Mouse (Mus musculus) midbrain, embryonic 16.5 days (tissue): ENCODE results near the gene Uspl1. TPM values are rescaled to one million over a fixed set of nuclear protein-coding genes. Genes with fewer than 3 reads are reported as not detected.

Experiments used
- ATAC-seq: fragments of 200-750 bp; cut with Nextera tagmentation; 2 replicates; pipeline ENCODE4 v1.8.0; 2017; ENCODE audit warnings: moderate TSS enrichment
- H3K27ac ChIP-seq: fragments of 300-500 bp; sonication (generic); 2 replicates; pipeline ENCODE4 v1.5.1; 2014; ENCODE audit warnings: mild to moderate bottlenecking, low read length, mixed read lengths
- H3K27me3 ChIP-seq: fragments of 300-500 bp; sonication (generic); 2 replicates; pipeline ENCODE4 v1.6.1; 2014; ENCODE audit warnings: low read depth, low read length, mixed read lengths; ENCODE audit not compliant: control insufficient read depth, insufficient read depth
- H3K36me3 ChIP-seq: fragments of 300-500 bp; sonication (generic); 2 replicates; pipeline ENCODE4 v1.6.1; 2014; ENCODE audit warnings: mild to moderate bottlenecking, low read length, moderate library complexity, mixed read lengths; ENCODE audit not compliant: control insufficient read depth, insufficient read depth
- H3K4me1 ChIP-seq: fragments of 300-500 bp; sonication (generic); 2 replicates; pipeline ENCODE4 v1.6.1; 2014; ENCODE audit warnings: mild to moderate bottlenecking, low read length, mixed read lengths; ENCODE audit not compliant: control insufficient read depth, insufficient read depth
- H3K4me2 ChIP-seq: fragments of 300-500 bp; sonication (generic); 2 replicates; pipeline ENCODE4 v1.6.1; 2014; ENCODE audit warnings: mild to moderate bottlenecking, low read length, mixed read lengths
- H3K4me3 ChIP-seq: fragments of 300-500 bp; sonication (generic); 2 replicates; pipeline ENCODE4 v1.5.1; 2014; ENCODE audit warnings: low read depth, mild to moderate bottlenecking, low read length, moderate library complexity, mixed read lengths
- H3K9ac ChIP-seq: fragments of 300-500 bp; sonication (generic); 2 replicates; pipeline ENCODE4 v1.6.1; 2014; ENCODE audit warnings: low read depth, low read length, mixed read lengths
- H3K9me3 ChIP-seq: fragments of 300-500 bp; sonication (generic); replicated peaks from 2 replicates; pipeline ENCODE4 v1.6.1; 2014; ENCODE audit warnings: mild to moderate bottlenecking, low read length, mixed read lengths; ENCODE audit not compliant: control insufficient read depth, poor library complexity, severe bottlenecking
- WGBS: fragments of 180-500 bp; shearing (Covaris S2); extraction: QIAGEN DNeasy Blood & Tissue Kit; methylation state at CpG from one replicate; pipeline ENCODE4 v1.1.7; 2014; 5-methylcytosine and 5-hydroxymethylcytosine counted together
- polyA plus RNA-seq: library from polyadenylated mRNA; unstranded; fragments of >200 nt; fragmentation: Nextera tagmentation; extraction: Ambion mirVana; gene quantifications from 2 replicates; pipeline ENCODE4 v1.2.1, GENCODE M21; 2015

The Uspl1 gene
- polyA plus RNA-seq, 1 experiment from 2014 or later = 53.5 TPM

DNA sequence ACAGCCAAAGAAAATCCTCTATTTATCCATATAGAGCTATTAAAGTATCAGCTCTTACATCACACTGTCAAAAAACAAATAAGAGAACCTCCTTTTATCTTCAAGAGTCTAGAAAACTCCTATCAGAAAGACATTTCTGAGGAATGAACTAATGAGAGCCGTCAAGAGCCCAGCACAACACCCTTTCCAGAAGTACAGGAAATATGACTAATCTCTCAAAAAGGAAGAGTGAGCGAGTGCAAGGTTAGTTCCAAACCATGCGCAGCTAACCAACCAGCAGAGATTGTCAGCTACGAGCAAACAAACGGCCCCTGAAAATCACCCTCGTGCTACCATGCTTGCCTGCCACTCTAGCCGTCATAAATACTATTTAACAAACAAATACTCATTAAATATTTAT is 21.3 kb upstream of the Uspl1 start:
- H3K4me3 ChIP-seq = no peak overlapping the region
- no peaks in the 10 kb centered on the region for H3K36me3 ChIP-seq
- no peaks in the 10 kb centered on the region for H3K9me3 ChIP-seq
- no peaks in the 10 kb centered on the region for H3K27me3 ChIP-seq
- no peak overlapping the region for H3K4me2 ChIP-seq
- ATAC-seq = no peak
- no peak overlapping the region for H3K27ac ChIP-seq
- no peaks in the 10 kb centered on the region for H3K4me1 ChIP-seq
- WGBS = 76% methylated on average over 7 of the region's 7 CpGs
- no peak overlapping the region for H3K9ac ChIP-seq

DNA sequence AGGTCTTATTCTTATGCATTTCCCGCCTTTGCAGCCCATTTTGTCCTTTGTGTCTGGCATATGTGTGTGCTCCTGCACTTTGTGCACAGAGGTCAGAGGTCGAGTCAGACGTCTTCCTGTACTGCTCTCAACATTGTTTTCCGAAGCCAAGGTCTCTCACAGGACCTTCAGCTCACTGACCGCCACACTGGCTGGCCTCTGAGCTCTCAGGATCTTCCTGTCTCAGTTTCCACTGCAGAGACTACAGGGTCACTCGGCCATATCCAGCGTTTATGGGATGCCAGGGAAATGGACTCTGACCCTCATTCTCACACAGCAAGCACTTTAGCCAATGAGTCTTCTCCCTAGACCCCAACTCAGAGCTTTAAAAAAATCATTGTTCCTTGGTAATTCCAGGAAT is 19.3 kb upstream of the Uspl1 start:
- no peaks in the 10 kb centered on the region for H3K27me3 ChIP-seq
- no peak overlapping the region for H3K27ac ChIP-seq
- no peak overlapping the region for H3K4me3 ChIP-seq
- no peaks in the 10 kb centered on the region for H3K9me3 ChIP-seq
- no peak for ATAC-seq
- no peak overlapping the region for H3K4me2 ChIP-seq
- H3K9ac ChIP-seq = no peak overlapping the region
- no peaks in the 10 kb centered on the region for H3K36me3 ChIP-seq
- WGBS = 58% methylated on average over 7 of the region's 7 CpGs
- H3K4me1 ChIP-seq = no peaks in the 10 kb centered on the region

DNA sequence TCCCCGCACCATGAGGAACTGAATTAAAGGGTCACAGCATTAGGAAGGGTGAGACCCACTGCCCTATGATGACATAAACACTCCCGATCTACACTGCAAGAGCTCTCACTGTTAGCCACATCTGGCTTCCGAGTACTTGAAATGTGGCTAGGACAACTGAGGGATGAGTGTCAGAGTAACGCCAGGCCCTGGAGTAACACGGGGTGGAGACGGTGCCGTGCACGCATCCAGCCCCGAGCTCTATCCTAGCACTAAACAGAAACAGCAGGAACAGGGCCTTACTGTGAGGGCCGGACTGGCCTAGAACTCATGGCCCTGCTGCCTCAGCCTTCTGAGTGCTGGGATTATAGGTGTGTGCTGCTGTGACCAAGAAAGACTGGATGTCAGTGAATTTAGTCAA is 18.1 kb upstream of the Uspl1 start:
- Histone ChIP-seq H3K27ac (no peak overlapping the region), H3K9me3 (no peaks in the 10 kb centered on the region), H3K4me2 (no peak overlapping the region), H3K27me3 (no peaks in the 10 kb centered on the region), H3K4me3 (no peak overlapping the region), H3K9ac (no peak overlapping the region), H3K4me1 (no peaks in the 10 kb centered on the region), H3K36me3 (no peaks in the 10 kb centered on the region)
- WGBS = 93% methylated on average over 10 of the region's 10 CpGs
- ATAC-seq = no peak

DNA sequence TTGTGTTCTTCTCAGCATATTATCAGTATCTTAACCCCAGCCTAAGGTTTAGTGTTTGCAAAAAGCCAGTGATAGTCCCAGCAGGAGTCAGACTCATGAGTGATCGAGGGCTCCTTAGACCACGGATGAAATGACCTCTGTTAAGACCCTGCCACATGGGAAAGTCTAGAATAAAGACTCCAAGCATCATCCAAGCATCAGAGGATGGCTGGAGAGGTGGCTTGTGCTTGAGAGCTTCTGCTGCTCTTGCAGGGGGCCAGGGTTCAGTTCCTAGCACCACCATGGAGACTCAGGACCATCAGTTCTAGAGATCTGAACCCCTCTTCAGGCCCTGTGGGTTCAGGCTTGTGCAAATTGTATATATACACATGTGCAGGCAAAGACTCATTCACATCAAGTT is 16.1 kb upstream of the Uspl1 start:
- no peak overlapping the region for H3K4me2 ChIP-seq
- no peak overlapping the region for H3K27ac ChIP-seq
- H3K9me3 ChIP-seq = no peaks in the 10 kb centered on the region
- no peak overlapping the region for H3K4me3 ChIP-seq
- no peak overlapping the region for H3K9ac ChIP-seq
- H3K4me1 ChIP-seq = no peaks in the 10 kb centered on the region
- 77% methylated on average over 2 of the region's 2 CpGs for WGBS
- H3K36me3 ChIP-seq = no peaks in the 10 kb centered on the region
- no peaks in the 10 kb centered on the region for H3K27me3 ChIP-seq
- ATAC-seq = no peak

DNA sequence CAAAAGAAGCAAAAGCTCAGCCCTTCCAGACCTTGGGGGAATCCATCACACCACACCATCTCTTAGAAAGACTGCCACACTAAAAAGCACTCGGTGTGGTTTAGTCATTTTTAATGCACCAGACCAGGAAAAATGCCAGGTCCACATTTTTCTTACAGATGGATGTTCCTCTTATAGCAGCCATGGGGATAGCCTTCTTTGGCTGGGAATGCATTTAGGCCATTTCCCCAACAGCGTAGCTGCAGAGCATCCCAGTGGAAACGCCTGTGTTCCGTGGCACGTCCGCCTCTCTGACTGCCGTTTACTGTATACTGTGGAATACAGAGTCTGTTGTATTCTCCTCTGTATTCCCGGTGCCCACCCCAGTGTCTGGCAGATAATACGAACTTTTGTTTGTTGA is 15.3 kb upstream of the Uspl1 start:
- H3K27ac ChIP-seq = no peak overlapping the region
- no peak for ATAC-seq
- no peaks in the 10 kb centered on the region for H3K9me3 ChIP-seq
- no peak overlapping the region for H3K4me2 ChIP-seq
- 87% methylated on average over 9 of the region's 9 CpGs for WGBS
- H3K4me1 ChIP-seq = no peaks in the 10 kb centered on the region
- H3K27me3 ChIP-seq = no peaks in the 10 kb centered on the region
- no peak overlapping the region for H3K9ac ChIP-seq
- no peak overlapping the region for H3K4me3 ChIP-seq
- H3K36me3 ChIP-seq = no peaks in the 10 kb centered on the region

DNA sequence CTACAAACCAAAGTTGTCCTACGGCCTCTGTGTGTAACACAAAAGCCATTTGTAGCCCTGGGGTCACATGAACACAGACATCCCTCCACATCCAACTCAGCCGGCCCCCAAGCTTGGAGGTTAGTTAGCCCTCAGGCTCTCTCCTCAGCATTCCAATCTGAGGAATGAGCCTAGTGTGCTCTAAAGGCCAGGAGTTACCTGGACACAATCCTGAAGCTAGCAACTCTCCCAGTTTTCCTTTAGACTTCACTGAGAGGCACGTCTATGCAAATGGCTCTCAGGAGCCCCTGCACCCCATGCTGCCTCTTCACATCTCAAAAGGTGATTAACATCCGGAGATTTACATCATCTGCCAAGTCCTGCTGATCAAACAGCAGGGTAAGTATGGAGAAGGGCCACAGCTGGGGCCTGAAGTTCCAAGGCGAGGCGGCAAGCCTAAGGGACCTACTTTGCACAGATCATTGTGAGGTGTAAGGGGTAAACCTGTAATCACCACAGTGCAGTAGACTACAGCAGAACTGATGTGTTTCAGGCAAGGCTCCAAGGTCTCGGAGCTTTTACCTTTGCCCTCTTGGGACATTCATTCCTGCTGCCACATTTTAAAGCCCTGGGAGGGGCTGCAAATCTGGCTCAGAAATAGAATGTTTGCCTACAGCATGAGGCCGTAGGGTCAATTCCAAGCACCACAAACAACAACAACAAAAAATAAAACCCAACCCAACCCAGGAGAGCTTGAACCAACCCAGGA is 13.1 kb upstream of the Uspl1 start:
- H3K4me2 ChIP-seq = no peak overlapping the region
- H3K9ac ChIP-seq = no peak overlapping the region
- ATAC-seq = no peak
- H3K4me3 ChIP-seq = no peak overlapping the region
- 48% methylated on average over 8 of the region's 8 CpGs for WGBS
- H3K9me3 ChIP-seq = no peaks in the 10 kb centered on the region
- no peak overlapping the region for H3K27ac ChIP-seq
- no peaks in the 10 kb centered on the region for H3K4me1 ChIP-seq
- no peaks in the 10 kb centered on the region for H3K36me3 ChIP-seq
- no peaks in the 10 kb centered on the region for H3K27me3 ChIP-seq

DNA sequence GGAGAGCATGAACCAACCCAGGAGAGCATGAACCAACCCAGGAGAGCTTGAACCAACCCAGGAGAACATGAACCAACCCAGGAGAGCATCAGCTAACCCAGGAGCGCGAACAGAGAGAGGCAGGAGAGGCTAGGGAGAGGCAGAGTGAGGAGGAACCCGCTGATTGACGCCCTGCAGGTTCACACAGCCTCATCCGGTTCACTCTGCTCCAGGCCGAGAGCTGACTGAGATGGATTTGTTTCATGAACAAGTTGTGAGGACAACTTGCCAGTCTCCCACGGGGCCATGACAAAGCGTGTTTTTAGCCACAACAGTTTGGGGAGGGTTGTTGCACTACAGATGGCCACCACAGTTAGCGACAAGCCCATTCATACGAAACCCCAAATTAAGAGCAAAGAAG is 11.9 kb upstream of the Uspl1 start:
- H3K27me3 ChIP-seq = no peaks in the 10 kb centered on the region
- H3K27ac ChIP-seq = no peak overlapping the region
- WGBS = 79% methylated on average over 10 of the region's 10 CpGs
- H3K4me2 ChIP-seq = no peak overlapping the region
- no peak overlapping the region for H3K9ac ChIP-seq
- no peaks in the 10 kb centered on the region for H3K36me3 ChIP-seq
- H3K4me3 ChIP-seq = no peak overlapping the region
- no peak for ATAC-seq
- no peaks in the 10 kb centered on the region for H3K9me3 ChIP-seq
- no peaks in the 10 kb centered on the region for H3K4me1 ChIP-seq

DNA sequence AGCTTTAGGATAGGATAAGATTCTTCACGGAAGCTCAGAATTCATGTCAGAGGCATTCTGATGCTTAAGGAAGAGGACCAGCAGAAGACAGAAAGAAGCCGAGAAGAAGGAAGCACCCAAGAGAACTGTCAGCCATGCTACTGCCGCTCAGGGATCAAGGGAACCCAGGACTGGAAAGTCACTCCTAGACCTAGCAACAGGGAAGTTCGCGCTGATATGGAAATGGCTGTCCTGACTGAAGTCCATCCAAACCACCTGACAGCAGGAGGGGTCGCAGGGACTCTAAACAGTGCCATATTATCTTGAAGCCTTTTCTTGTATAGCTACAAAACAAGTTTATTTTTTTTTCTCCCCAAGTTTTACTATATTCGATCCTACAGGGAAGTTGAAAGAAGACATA is 9.6 kb upstream of the Uspl1 start:
- Histone ChIP-seq H3K36me3 (no peaks in the 10 kb centered on the region), H3K27me3 (no peaks in the 10 kb centered on the region), H3K4me1 (no peaks in the 10 kb centered on the region), H3K4me2 (no peak overlapping the region), H3K4me3 (no peak overlapping the region), H3K27ac (no peak overlapping the region), H3K9ac (no peak overlapping the region), H3K9me3 (no peaks in the 10 kb centered on the region)
- 85% methylated on average over 7 of the region's 7 CpGs for WGBS
- no peak for ATAC-seq

DNA sequence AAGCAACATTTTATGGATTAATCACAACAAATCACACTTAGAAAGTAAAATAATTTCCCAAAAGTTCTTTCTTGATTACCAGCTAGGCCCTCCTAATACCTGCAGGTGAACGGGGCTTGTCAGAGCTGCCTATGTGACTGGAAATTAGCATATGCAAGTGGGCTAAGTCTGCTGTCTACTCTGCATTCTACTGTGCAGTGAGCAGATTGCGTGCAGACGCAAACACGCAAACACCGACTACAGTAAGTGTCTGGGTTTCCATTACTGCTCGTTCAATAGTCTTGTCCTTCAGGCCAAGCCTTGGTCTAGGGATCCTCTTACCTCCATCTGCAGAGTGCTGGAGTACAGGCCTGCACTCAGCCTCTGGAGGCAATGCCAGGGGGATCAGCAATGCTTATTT is 8.4 kb upstream of the Uspl1 start:
- Histone ChIP-seq H3K4me1 (no peaks in the 10 kb centered on the region), H3K9ac (no peak overlapping the region), H3K27me3 (no peaks in the 10 kb centered on the region), H3K36me3 (no peaks in the 10 kb centered on the region), H3K9me3 (no peaks in the 10 kb centered on the region), H3K4me3 (no peak overlapping the region), H3K27ac (no peak overlapping the region), H3K4me2 (no peak overlapping the region)
- no peak for ATAC-seq
- 92% methylated on average over 6 of the region's 6 CpGs for WGBS
